Mouse (Mus musculus) embryonic facial prominence, embryonic 15.5 days (tissue): Measurements from ENCODE around the gene Pomgnt2. TPM values are rescaled to one million over a fixed set of nuclear protein-coding genes. Genes with fewer than 3 reads are reported as not detected.

Experiments
- ATAC-seq: fragments of 200-750 bp; cut with Nextera tagmentation; 2 replicates; pipeline ENCODE4 v1.8.0; 2017; ENCODE audit warnings: low read depth, moderate TSS enrichment; ENCODE audit not compliant: insufficient number of reproducible peaks, low FRiP score, low TSS enrichment
- H3K27ac ChIP-seq: fragments of 300-500 bp; sonication (generic); replicated peaks from 2 replicates; pipeline ENCODE4 v1.5.1; 2015; ENCODE audit warnings: mild to moderate bottlenecking, inconsistent platforms
- H3K27me3 ChIP-seq: fragments of 300-500 bp; sonication (generic); 2 replicates; pipeline ENCODE4 v1.6.1; 2015; ENCODE audit warnings: inconsistent platforms
- H3K36me3 ChIP-seq: fragments of 300-500 bp; sonication (generic); 2 replicates; pipeline ENCODE4 v1.6.1; 2015; ENCODE audit warnings: mild to moderate bottlenecking, inconsistent platforms
- H3K4me1 ChIP-seq: fragments of 300-500 bp; sonication (generic); 2 replicates; pipeline ENCODE4 v1.6.1; 2015; ENCODE audit warnings: inconsistent platforms
- H3K4me2 ChIP-seq: fragments of 300-500 bp; sonication (generic); replicated peaks from 2 replicates; pipeline ENCODE4 v1.6.1; 2015; ENCODE audit warnings: mild to moderate bottlenecking, inconsistent platforms
- H3K4me3 ChIP-seq: fragments of 300-500 bp; sonication (generic); replicated peaks from 2 replicates; pipeline ENCODE4 v1.5.1; 2015; ENCODE audit warnings: mild to moderate bottlenecking, inconsistent platforms
- H3K9ac ChIP-seq: fragments of 300-500 bp; sonication (generic); 2 replicates; pipeline ENCODE4 v1.6.1; 2015; ENCODE audit warnings: inconsistent platforms
- H3K9me3 ChIP-seq: fragments of 300-500 bp; sonication (generic); replicated peaks from 2 replicates; pipeline ENCODE4 v1.6.1; 2016; ENCODE audit warnings: inconsistent platforms
- WGBS: fragments of 180-500 bp; shearing (Covaris S2); methylation state at CpG from one replicate; pipeline ENCODE4 v1.1.7; 2015; 5-methylcytosine and 5-hydroxymethylcytosine counted together
- polyA plus RNA-seq: library from polyadenylated mRNA; unstranded; fragments of >200 nt; fragmentation: Nextera tagmentation; extraction: Ambion mirVana; gene quantifications from 2 replicates; pipeline ENCODE4 v1.2.1, GENCODE M21; 2015

Pomgnt2 gene
- polyA plus RNA-seq, 1 experiment from 2014 or later, result 18.4 TPM

GRCm38 (mm10) chr9:121984465-121985461 is 12.1 kb downstream of the Pomgnt2 start:
- no peak overlapping the region for H3K4me2 ChIP-seq
- no peak for ATAC-seq
- no peak overlapping the region for H3K4me3 ChIP-seq
- H3K36me3 ChIP-seq, result peaks cover 11% of the 10 kb centered on the region; the same call in 1 of the 2 replicates
- no peaks in the 10 kb centered on the region for H3K27me3 ChIP-seq
- no peak overlapping the region for H3K27ac ChIP-seq
- no peak overlapping the region for H3K9ac ChIP-seq
- WGBS, result 73% methylated on average over 15 of the region's 15 CpGs
- H3K4me1 ChIP-seq, result 0 out of 2 replicates have a peak, but pooled peaks cover 3% of the 10 kb centered on the region
- no peaks in the 10 kb centered on the region for H3K9me3 ChIP-seq

- Histone ChIP-seq H3K27me3 (no peaks in the 10 kb centered on the region), H3K27ac (no peak overlapping the region), H3K9me3 (no peaks in the 10 kb centered on the region), H3K4me2 (no peak overlapping the region), H3K9ac (no peak overlapping the region), H3K4me1 (0 out of 2 replicates have a peak, but pooled peaks cover 3% of the 10 kb centered on the region), H3K36me3 (peaks cover 11% of the 10 kb centered on the region; the same call in 1 of the 2 replicates), H3K4me3 (no peak overlapping the region)
- WGBS, result 57% methylated on average over 15 of the region's 15 CpGs
- no peak for ATAC-seq
These were observed 13.4 kb downstream of the Pomgnt2 start for GRCm38 (mm10) chr9:121983504-121983903.

- Histone ChIP-seq H3K36me3 (peaks cover 11% of the 10 kb centered on the region; the same call in 1 of the 2 replicates), H3K27ac (no peak overlapping the region), H3K9me3 (no peaks in the 10 kb centered on the region), H3K4me1 (0 out of 2 replicates have a peak, but pooled peaks cover 3% of the 10 kb centered on the region), H3K27me3 (no peaks in the 10 kb centered on the region), H3K4me2 (no peak overlapping the region), H3K4me3 (no peak overlapping the region), H3K9ac (no peak overlapping the region)
- no peak for ATAC-seq
- WGBS, result 88% methylated on average over 15 of the region's 15 CpGs
These were observed 14.2 kb downstream of the Pomgnt2 start for GRCm38 (mm10) chr9:121982665-121983064.

GRCm38 (mm10) chr9:121982214-121982613 is 14.7 kb downstream of the Pomgnt2 start:
- Histone ChIP-seq H3K27ac (no peak overlapping the region), H3K27me3 (no peaks in the 10 kb centered on the region)
- 94% methylated on average over 22 of the region's 22 CpGs for WGBS

GRCm38 (mm10) chr9:121981466-121982105 is 15.3 kb downstream of the Pomgnt2 start:
- no peaks in the 10 kb centered on the region for H3K9me3 ChIP-seq
- H3K4me1 ChIP-seq, result 0 out of 2 replicates have a peak, but pooled peaks cover 3% of the 10 kb centered on the region
- 71% methylated on average over 10 of the region's 10 CpGs for WGBS
- no peak overlapping the region for H3K9ac ChIP-seq
- no peak for ATAC-seq
- H3K4me3 ChIP-seq, result no peak overlapping the region
- peaks cover 11% of the 10 kb centered on the region; the same call in 1 of the 2 replicates for H3K36me3 ChIP-seq
- no peak overlapping the region for H3K27ac ChIP-seq
- H3K27me3 ChIP-seq, result no peaks in the 10 kb centered on the region
- H3K4me2 ChIP-seq, result no peak overlapping the region

More at GRCm38 (mm10) chr9:121982214-121982613, 14.7 kb downstream of the Pomgnt2 start:
- H3K4me1 ChIP-seq, result 0 out of 2 replicates have a peak, but pooled peaks cover 3% of the 10 kb centered on the region
- no peak for ATAC-seq
- H3K4me3 ChIP-seq, result no peak overlapping the region
- H3K9me3 ChIP-seq, result no peaks in the 10 kb centered on the region
- H3K36me3 ChIP-seq, result peaks cover 11% of the 10 kb centered on the region; the same call in 1 of the 2 replicates
- H3K9ac ChIP-seq, result no peak overlapping the region
- H3K4me2 ChIP-seq, result no peak overlapping the region

- H3K9me3 ChIP-seq, result no peaks in the 10 kb centered on the region
- H3K4me1 ChIP-seq, result 0 out of 2 replicates have a peak, but pooled peaks cover 3% of the 10 kb centered on the region
- no peak overlapping the region for H3K4me2 ChIP-seq
- H3K27ac ChIP-seq, result no peak overlapping the region
- no peak overlapping the region for H3K9ac ChIP-seq
- no peak overlapping the region for H3K4me3 ChIP-seq
- ATAC-seq, result no peak
- WGBS, result 81% methylated on average over 9 of the region's 9 CpGs
- H3K36me3 ChIP-seq, result peaks cover 11% of the 10 kb centered on the region; the same call in 1 of the 2 replicates
- no peaks in the 10 kb centered on the region for H3K27me3 ChIP-seq
These were observed 15.9 kb downstream of the Pomgnt2 start for GRCm38 (mm10) chr9:121981046-121981445.

GRCm38 (mm10) chr9:121975321-121975720 is 21.6 kb downstream of the Pomgnt2 start:
- Histone ChIP-seq H3K9ac (no peak overlapping the region), H3K4me2 (no peak overlapping the region), H3K4me3 (no peak overlapping the region), H3K27ac (no peak overlapping the region), H3K9me3 (no peaks in the 10 kb centered on the region), H3K27me3 (no peaks in the 10 kb centered on the region), H3K4me1 (peaks cover 12% of the 10 kb centered on the region; the same call in 1 of the 2 replicates), H3K36me3 (no peaks in the 10 kb centered on the region)
- ATAC-seq, result no peak
- 81% methylated on average over 2 of the region's 2 CpGs for WGBS

GRCm38 (mm10) chr9:121974141-121974986 is 22.5 kb downstream of the Pomgnt2 start:
- H3K9me3 ChIP-seq, result no peaks in the 10 kb centered on the region
- peak overlapping the region; percentile 51 for H3K27ac ChIP-seq
- H3K4me1 ChIP-seq, result peaks cover 16% of the 10 kb centered on the region; the same call in 1 of the 2 replicates
- no peak overlapping the region for H3K9ac ChIP-seq
- no peaks in the 10 kb centered on the region for H3K36me3 ChIP-seq
- H3K4me3 ChIP-seq, result no peak overlapping the region
- 72% methylated on average over 12 of the region's 12 CpGs for WGBS
- no peaks in the 10 kb centered on the region for H3K27me3 ChIP-seq
- no peak for ATAC-seq
- no peak overlapping the region for H3K4me2 ChIP-seq

- H3K4me2 ChIP-seq, result no peak overlapping the region
- H3K4me3 ChIP-seq, result no peak overlapping the region
- no peak overlapping the region for H3K9ac ChIP-seq
- no peaks in the 10 kb centered on the region for H3K9me3 ChIP-seq
- no peaks in the 10 kb centered on the region for H3K36me3 ChIP-seq
- 63% methylated on average over 1 of the region's 1 CpGs for WGBS
- H3K27ac ChIP-seq, result no peak overlapping the region
- ATAC-seq, result no peak
- H3K27me3 ChIP-seq, result no peaks in the 10 kb centered on the region
- peaks cover 16% of the 10 kb centered on the region; the same call in 1 of the 2 replicates for H3K4me1 ChIP-seq
These were observed 23.7 kb downstream of the Pomgnt2 start for GRCm38 (mm10) chr9:121973207-121973606.

GRCm38 (mm10) chr9:121969841-121970381 is 27.0 kb downstream of the Pomgnt2 start:
- Histone ChIP-seq H3K27ac (peak overlapping the region; percentile 51; the same call in 1 of the 2 replicates), H3K27me3 (no peaks in the 10 kb centered on the region), H3K4me2 (no peak overlapping the region), H3K9ac (no peak overlapping the region), H3K9me3 (no peaks in the 10 kb centered on the region), H3K36me3 (no peaks in the 10 kb centered on the region), H3K4me1 (peaks cover 16% of the 10 kb centered on the region; the same call in 1 of the 2 replicates), H3K4me3 (no peak overlapping the region)
- peak; percentile 45; the same call in 1 of the 2 replicates for ATAC-seq
- 49% methylated on average over 5 of the region's 5 CpGs for WGBS
